Mouse (Mus musculus): ENCODE measurements around the gene Fer1l5.

Gene Fer1l5

GRCm38 (mm10) chr1:36371934-36372845 lies at the start of gene Fer1l5:
Fer1l5 (plus strand) TSS chr1:36372291.
- no peak for DNase-seq (ENCODE audit: low spot score)

GRCm38 (mm10) chr1:36323076-36323475 lies 49.0 kb upstream of the Fer1l5 start:
- no peak for DNase-seq (ENCODE audit: low spot score)

- DNase-seq (ENCODE audit: low spot score), result no peak
Observed at GRCm38 (mm10) chr1:36323746-36324448, 48.2 kb upstream of the Fer1l5 start.

GRCm38 (mm10) chr1:36325900-36326321 lies 46.2 kb upstream of the Fer1l5 start:
- DNase-seq (ENCODE audit: low spot score), result no peak

- DNase-seq (ENCODE audit: low spot score), result no peak
Observed at GRCm38 (mm10) chr1:36326815-36327214, 45.3 kb upstream of the Fer1l5 start.

- DNase-seq (ENCODE audit: low spot score), result no peak
Observed at GRCm38 (mm10) chr1:36331743-36332142, 40.3 kb upstream of the Fer1l5 start.

GRCm38 (mm10) chr1:36332955-36333887 lies 38.9 kb upstream of the Fer1l5 start:
- no peak for DNase-seq (ENCODE audit: low spot score)

- DNase-seq (ENCODE audit: low spot score), result no peak
Observed at GRCm38 (mm10) chr1:36342547-36342946, 29.5 kb upstream of the Fer1l5 start.

- no peak for DNase-seq (ENCODE audit: low spot score)
Observed at GRCm38 (mm10) chr1:36352351-36352750, 19.7 kb upstream of the Fer1l5 start.

- DNase-seq (ENCODE audit: low spot score), result no peak
Observed at GRCm38 (mm10) chr1:36356955-36357695, 15.0 kb upstream of the Fer1l5 start.

- no peak for DNase-seq (ENCODE audit: low spot score)
Observed at GRCm38 (mm10) chr1:36367698-36368097, 4.4 kb upstream of the Fer1l5 start.

- no peak for DNase-seq (ENCODE audit: low spot score)
Observed at GRCm38 (mm10) chr1:36368112-36368968, 3.8 kb upstream of the Fer1l5 start.

GRCm38 (mm10) chr1:36368969-36369645 lies 3.0 kb upstream of the Fer1l5 start, which contains the start of gene Kansl3:
Kansl3 (minus strand) TSS chr1:36369181.
- DNase-seq (ENCODE audit: low spot score), result peak; percentile 89

GRCm38 (mm10) chr1:36370918-36371317 lies 1.2 kb upstream of the Fer1l5 start:
- no peak for DNase-seq (ENCODE audit: low spot score)

- no peak for DNase-seq (ENCODE audit: low spot score)
Observed at GRCm38 (mm10) chr1:36378880-36379279, 6.8 kb downstream of the Fer1l5 start.

GRCm38 (mm10) chr1:36379582-36379981 lies 7.5 kb downstream of the Fer1l5 start:
- no peak for DNase-seq (ENCODE audit: low spot score)

- no peak for DNase-seq (ENCODE audit: low spot score)
Observed at GRCm38 (mm10) chr1:36397041-36397440, 24.9 kb downstream of the Fer1l5 start.

GRCm38 (mm10) chr1:36401509-36401908 lies 29.4 kb downstream of the Fer1l5 start:
- no peak for DNase-seq (ENCODE audit: low spot score)

GRCm38 (mm10) chr1:36404531-36404930 lies 32.4 kb downstream of the Fer1l5 start:
- no peak for DNase-seq (ENCODE audit: low spot score)

GRCm38 (mm10) chr1:36429511-36429910 lies 57.4 kb downstream of the Fer1l5 start:
- no peak for DNase-seq (ENCODE audit: low spot score)
